Mouse (Mus musculus) neural tube, embryonic 14.5 days (tissue): ENCODE data around the gene R3hdm4. TPM values are rescaled to one million over a fixed set of nuclear protein-coding genes. Genes with fewer than 3 reads are reported as not detected.

Experiments used
- ATAC-seq: fragments of 200-750 bp; cut with Nextera tagmentation; 2 replicates; pipeline ENCODE4 v1.8.0; 2017; ENCODE audit warnings: low read depth, mild to moderate bottlenecking, moderate TSS enrichment, moderate library complexity
- H3K27ac ChIP-seq: fragments of 300-500 bp; sonication (generic); 2 replicates; pipeline ENCODE4 v1.5.1; 2014; ENCODE audit warnings: low read depth, mild to moderate bottlenecking, control low read depth, low read length, moderate library complexity, mixed read lengths
- H3K27me3 ChIP-seq: fragments of 300-500 bp; sonication (generic); 2 replicates; pipeline ENCODE4 v1.6.1; 2014; ENCODE audit warnings: low read length; ENCODE audit not compliant: control insufficient read depth, insufficient read depth
- H3K36me3 ChIP-seq: fragments of 300-500 bp; sonication (generic); 2 replicates; pipeline ENCODE4 v1.6.1; 2014; ENCODE audit warnings: low read length, mixed read lengths; ENCODE audit not compliant: control insufficient read depth, insufficient read depth
- H3K4me1 ChIP-seq: fragments of 300-500 bp; sonication (generic); 2 replicates; pipeline ENCODE4 v1.6.1; 2014; ENCODE audit warnings: low read length; ENCODE audit not compliant: control insufficient read depth, insufficient read depth
- H3K4me2 ChIP-seq: fragments of 300-500 bp; sonication (generic); 2 replicates; pipeline ENCODE4 v1.6.1; 2014; ENCODE audit warnings: mild to moderate bottlenecking, low read depth, low read length, control low read depth
- H3K4me3 ChIP-seq: fragments of 300-500 bp; sonication (generic); 2 replicates; pipeline ENCODE4 v1.5.1; 2014; ENCODE audit warnings: low read depth, low read length, control low read depth, mixed read lengths
- H3K9ac ChIP-seq: fragments of 300-500 bp; sonication (generic); replicated peaks from 2 replicates; pipeline ENCODE4 v1.6.1; 2014; ENCODE audit warnings: low read depth, mild to moderate bottlenecking, control low read depth, low read length, mixed read lengths
- H3K9me3 ChIP-seq: fragments of 300-500 bp; sonication (generic); 2 replicates; pipeline ENCODE4 v1.6.1; 2016; ENCODE audit warnings: low read length; ENCODE audit not compliant: control insufficient read depth
- WGBS: fragments of 180-500 bp; shearing (Covaris S2); extraction: QIAGEN DNeasy Blood & Tissue Kit; methylation state at CpG from one replicate; pipeline ENCODE4 v1.1.7; 2014; 5-methylcytosine and 5-hydroxymethylcytosine counted together
- polyA plus RNA-seq: library from polyadenylated mRNA; unstranded; fragments of >200 nt; fragmentation: Nextera tagmentation; extraction: Ambion mirVana; gene quantifications from 2 replicates; pipeline ENCODE4 v1.2.1, GENCODE M21; 2014

R3hdm4 gene
- polyA plus RNA-seq, 1 experiment from 2014 or later: 265 TPM

DNA sequence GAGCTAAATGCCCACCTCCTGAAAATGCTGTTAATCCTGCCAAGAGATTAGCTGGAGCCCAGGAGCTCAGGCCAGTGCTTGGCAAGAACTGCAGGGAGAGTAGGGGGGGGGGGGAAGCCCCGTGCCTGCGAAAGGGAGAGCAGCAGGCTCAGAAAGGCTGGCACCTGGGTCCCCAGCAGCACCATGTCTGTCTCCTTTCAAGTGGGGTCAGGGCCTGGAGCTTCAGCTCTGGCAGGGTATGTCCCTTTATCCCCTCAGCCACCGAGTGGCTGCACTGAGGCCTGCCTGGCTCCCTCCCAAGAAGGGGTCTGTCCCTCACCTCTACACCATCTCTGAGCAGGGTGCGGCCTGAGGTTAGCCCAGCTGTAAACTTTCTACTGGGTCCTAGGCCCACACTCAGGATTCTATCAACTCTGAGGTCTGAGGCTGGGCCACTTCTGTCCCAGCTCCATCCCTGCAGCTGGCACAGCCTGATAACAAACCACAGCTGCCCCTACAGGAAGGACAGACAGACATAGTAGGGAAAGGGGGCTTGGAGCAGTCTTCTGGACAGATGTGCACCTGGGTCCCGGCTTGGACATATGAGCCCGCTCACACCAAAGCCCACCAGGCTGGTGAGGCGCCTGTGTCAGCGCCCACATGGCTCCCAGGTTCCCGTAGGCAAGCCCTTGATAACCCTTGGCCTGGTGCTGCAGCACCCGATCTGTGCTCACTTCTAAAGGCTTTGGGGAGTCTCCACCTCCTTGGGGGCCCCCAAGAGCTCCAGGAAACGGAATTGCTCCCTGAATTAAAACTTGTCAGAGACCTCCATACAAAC is 6.7 kb downstream of the R3hdm4 start:
- H3K4me3 ChIP-seq: no peak overlapping the region
- H3K27me3 ChIP-seq: peaks cover 19% of the 10 kb centered on the region
- peaks cover 9% of the 10 kb centered on the region; the same call in 1 of the 2 replicates for H3K36me3 ChIP-seq
- H3K27ac ChIP-seq: no peak overlapping the region
- H3K9me3 ChIP-seq: no peaks in the 10 kb centered on the region
- H3K4me1 ChIP-seq: peaks cover 25% of the 10 kb centered on the region
- whole genome bisulfite sequencing: 74% methylated on average over 10 of the region's 11 CpGs
- H3K4me2 ChIP-seq: no peak overlapping the region
- no peak overlapping the region for H3K9ac ChIP-seq
- ATAC-seq: no peak

DNA sequence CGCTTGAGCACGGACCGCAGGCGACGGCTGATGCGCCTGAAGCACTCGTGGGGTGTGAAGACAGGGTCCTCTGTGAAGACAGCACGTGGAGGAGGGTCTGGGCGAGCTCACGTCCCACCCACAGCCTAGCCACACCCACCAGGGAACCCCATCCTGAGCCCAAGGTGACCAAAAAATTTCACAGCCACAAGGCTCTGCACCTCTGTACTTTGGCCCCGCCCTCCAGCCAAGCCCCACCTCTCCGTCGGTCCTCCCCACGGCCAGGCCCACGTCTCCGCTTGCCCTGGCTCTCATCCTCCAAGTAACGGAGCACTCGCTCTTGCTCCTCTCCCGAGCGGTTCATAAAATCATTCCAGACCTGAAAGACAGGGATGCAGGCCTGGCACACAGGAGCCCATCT is 8.6 kb downstream of the R3hdm4 start:
- H3K36me3 ChIP-seq: peaks cover 9% of the 10 kb centered on the region; the same call in 1 of the 2 replicates
- H3K4me1 ChIP-seq: peaks cover 26% of the 10 kb centered on the region
- H3K27ac ChIP-seq: no peak overlapping the region
- no peak overlapping the region for H3K4me3 ChIP-seq
- H3K9me3 ChIP-seq: no peaks in the 10 kb centered on the region
- H3K9ac ChIP-seq: no peak overlapping the region
- WGBS: 66% methylated on average over 20 of the region's 20 CpGs
- no peak for ATAC-seq
- peaks cover under 1% of the 10 kb centered on the region; the same call in 1 of the 2 replicates for H3K27me3 ChIP-seq
- no peak overlapping the region for H3K4me2 ChIP-seq

DNA sequence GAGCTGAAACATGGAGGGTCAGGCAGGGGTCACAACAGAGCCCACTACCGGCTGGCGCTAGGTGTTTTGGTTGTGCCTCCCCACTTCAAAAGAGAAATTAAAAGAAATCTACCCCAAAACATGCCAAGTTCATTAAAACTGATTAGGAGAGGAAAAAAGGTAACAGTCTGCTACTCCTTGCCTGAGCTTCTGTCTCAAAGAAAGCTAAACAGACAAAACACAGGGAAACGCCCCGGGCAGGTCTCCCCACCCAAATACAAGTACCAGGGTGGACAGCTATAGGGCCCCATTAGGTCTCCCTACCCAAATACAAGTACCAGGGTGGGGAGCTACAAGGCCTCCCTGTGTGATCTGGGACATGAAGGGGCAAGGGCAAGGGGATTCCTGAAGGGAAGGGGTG is 10.5 kb downstream of the R3hdm4 start, which contains the start of gene Gm26602:
Gene Gm26602 (plus strand): TSS at position 301 of the 400 bp plus-strand sequence.
- no peaks in the 10 kb centered on the region for H3K27me3 ChIP-seq
- ATAC-seq: no peak
- H3K4me2 ChIP-seq: no peak within 1 kb of the TSS
- H3K9ac ChIP-seq: no peak within 1 kb of the TSS
- H3K36me3 ChIP-seq: peaks cover 9% of the 10 kb centered on the region; the same call in 1 of the 2 replicates
- no peak within 1 kb of the TSS; the same call in 1 of the 2 replicates for H3K4me3 ChIP-seq
- no peaks in the 10 kb centered on the region for H3K9me3 ChIP-seq
- peaks cover 16% of the 10 kb centered on the region for H3K4me1 ChIP-seq
- WGBS: 89% methylated on average over 4 of the region's 4 CpGs
- peak within 1 kb of the TSS; percentile 83; the same call in 1 of the 2 replicates for H3K27ac ChIP-seq

DNA sequence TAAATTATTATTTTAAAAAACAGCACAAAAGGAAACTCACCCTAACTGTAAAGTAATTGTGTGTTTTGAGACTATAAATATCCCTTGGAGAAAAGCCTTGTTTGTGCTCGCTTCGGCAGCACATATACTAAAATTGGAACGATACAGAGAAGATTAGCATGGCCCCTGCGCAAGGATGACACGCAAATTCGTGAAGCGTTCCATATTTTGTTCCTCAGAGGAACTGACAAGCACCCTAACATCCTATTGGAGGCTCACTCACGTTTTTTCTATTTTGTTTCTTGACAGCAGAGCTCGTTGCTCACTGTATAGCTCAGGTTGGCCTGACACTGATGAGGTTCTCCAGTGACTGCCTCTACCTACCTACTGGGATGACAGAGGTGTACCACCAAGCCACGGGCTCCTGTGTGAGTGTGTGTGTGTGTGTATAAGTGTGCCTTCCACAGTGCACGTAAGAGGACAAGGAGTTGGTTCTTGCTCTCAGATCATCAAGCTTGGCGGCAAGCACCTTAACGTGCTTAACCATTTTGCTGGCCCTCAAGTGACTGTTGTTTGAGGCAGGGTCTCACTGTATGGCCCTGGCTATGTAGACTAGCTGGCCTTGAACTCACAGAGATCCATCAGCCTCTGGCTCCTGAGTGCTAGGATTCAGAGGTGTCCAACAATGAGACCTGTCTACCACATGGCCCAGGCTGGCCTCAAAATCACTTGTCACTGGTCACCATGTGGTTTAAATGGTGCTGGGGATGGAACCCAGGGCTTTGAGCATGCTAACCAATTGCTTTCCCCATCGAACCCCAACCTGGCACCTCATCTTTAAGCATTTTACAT is 11.7 kb downstream of the R3hdm4 start:
- peak; percentile 61 for ATAC-seq
- peak overlapping the region; percentile 36 for H3K4me2 ChIP-seq
- peak overlapping the region; percentile 83 for H3K27ac ChIP-seq
- H3K9me3 ChIP-seq: no peaks in the 10 kb centered on the region
- peak overlapping the region; percentile 61 for H3K4me3 ChIP-seq
- H3K36me3 ChIP-seq: peaks cover 9% of the 10 kb centered on the region; the same call in 1 of the 2 replicates
- no peaks in the 10 kb centered on the region for H3K27me3 ChIP-seq
- 21% methylated on average over 14 of the region's 14 CpGs for WGBS
- peaks cover 7% of the 10 kb centered on the region for H3K4me1 ChIP-seq
- H3K9ac ChIP-seq: peak overlapping the region; percentile 90; the same call in 1 of the 2 replicates

DNA sequence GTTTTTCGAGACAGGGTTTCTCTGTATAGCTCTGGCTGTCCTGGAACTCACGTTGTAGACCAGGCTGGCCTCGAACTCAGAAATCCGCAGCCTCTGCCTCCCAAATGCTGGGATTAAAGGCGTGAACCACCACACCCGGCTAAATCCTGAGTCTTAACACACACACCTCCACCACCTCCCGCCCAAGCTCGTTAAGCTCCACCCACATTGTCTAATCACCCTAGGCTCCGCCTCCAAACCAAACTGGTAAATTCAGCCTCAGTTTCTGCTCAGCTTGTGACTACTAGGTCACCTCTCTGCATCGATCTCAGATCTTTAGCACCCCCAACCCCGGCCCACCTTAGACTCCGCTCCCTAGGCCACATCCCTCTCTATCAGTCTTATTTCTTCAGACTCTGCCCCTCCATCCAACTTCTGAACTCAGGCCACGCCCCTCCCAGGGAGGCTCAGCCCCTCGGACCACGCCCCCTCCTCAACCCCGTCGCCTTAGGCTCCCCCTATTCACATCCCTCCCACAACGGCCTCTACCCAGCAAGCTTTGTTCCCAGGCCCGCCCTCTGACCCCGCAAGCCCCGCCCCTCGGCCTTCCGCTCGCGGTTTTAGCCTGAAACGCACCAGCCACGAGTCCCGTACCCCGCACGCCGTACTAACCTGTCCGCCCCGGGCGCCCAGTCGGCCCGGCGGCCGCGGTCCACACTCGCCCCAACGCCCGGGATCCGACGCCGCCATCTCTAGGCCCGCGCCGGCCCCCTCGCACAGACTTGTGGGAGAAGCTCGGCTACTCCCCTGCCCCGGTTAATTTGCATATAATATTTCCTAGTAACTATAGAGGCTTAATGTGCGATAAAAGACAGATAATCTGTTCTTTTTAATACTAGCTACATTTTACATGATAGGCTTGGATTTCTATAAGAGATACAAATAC is 12.6 kb downstream of the R3hdm4 start, which contains the start of gene Med16:
Gene Med16 (minus strand): TSS at position 757 of the 925 bp plus-strand sequence.
- Histone ChIP-seq H3K9ac (peak within 1 kb of the TSS; percentile 90), H3K27me3 (no peaks in the 10 kb centered on the region), H3K4me3 (peak within 1 kb of the TSS; percentile 61), H3K36me3 (peaks cover 9% of the 10 kb centered on the region; the same call in 1 of the 2 replicates), H3K9me3 (no peaks in the 10 kb centered on the region), H3K4me2 (peak within 1 kb of the TSS; percentile 48), H3K4me1 (peaks cover 4% of the 10 kb centered on the region; the same call in 1 of the 2 replicates), H3K27ac (peak within 1 kb of the TSS; percentile 99)
- ATAC-seq: peak; percentile 93
- 1% methylated on average over 52 of the region's 52 CpGs for WGBS

DNA sequence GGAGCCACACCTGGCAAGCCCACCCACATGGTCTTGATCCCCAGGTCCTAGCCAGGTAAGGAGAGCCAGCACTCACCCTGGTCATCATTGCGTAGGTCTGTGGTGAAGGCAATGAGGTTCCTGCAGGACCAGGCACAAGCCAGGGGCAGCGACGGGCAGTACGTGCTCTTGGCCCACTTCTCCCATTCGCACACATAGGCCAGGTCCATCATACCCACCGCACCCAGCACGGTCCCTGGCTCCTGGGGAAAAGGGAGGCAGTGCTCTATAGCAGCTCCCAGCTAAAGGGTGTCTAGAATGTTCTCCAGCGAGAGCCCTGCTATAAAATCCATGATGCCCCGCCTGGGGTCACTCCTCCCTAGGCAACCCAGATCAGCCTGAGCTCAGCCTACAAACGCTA is 13.6 kb downstream of the R3hdm4 start:
- WGBS: 92% methylated on average over 10 of the region's 10 CpGs
- Histone ChIP-seq H3K9ac (no peak overlapping the region), H3K9me3 (no peaks in the 10 kb centered on the region), H3K36me3 (peaks cover 9% of the 10 kb centered on the region; the same call in 1 of the 2 replicates), H3K27ac (no peak overlapping the region), H3K4me2 (no peak overlapping the region), H3K27me3 (no peaks in the 10 kb centered on the region), H3K4me3 (no peak overlapping the region), H3K4me1 (peaks cover 4% of the 10 kb centered on the region; the same call in 1 of the 2 replicates)
- no peak for ATAC-seq

DNA sequence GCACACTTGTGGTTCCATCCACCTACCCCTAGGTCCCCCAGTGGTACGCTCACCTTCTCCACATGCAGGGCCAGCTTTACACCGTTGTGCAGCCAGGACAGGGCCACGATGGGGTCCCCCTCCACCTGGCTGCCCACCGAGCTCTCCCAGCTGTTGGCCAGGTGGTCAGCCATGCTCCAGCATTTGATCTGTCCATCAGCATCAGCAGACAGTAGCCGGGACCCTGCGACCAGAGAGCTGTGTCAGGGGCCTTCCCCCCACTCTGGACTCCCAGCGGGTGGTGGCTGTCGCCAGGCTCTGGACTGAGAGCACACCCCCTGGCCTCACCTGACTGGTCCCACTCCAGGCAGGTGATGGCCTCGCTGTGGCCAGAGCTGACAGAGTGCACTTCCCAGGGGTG is 14.3 kb downstream of the R3hdm4 start:
- no peak overlapping the region for H3K4me3 ChIP-seq
- H3K36me3 ChIP-seq: peaks cover 9% of the 10 kb centered on the region; the same call in 1 of the 2 replicates
- H3K4me1 ChIP-seq: peaks cover 4% of the 10 kb centered on the region; the same call in 1 of the 2 replicates
- no peak overlapping the region for H3K27ac ChIP-seq
- WGBS: 95% methylated on average over 9 of the region's 9 CpGs
- no peaks in the 10 kb centered on the region for H3K9me3 ChIP-seq
- no peak overlapping the region for H3K9ac ChIP-seq
- H3K27me3 ChIP-seq: no peaks in the 10 kb centered on the region
- no peak for ATAC-seq
- no peak overlapping the region for H3K4me2 ChIP-seq

DNA sequence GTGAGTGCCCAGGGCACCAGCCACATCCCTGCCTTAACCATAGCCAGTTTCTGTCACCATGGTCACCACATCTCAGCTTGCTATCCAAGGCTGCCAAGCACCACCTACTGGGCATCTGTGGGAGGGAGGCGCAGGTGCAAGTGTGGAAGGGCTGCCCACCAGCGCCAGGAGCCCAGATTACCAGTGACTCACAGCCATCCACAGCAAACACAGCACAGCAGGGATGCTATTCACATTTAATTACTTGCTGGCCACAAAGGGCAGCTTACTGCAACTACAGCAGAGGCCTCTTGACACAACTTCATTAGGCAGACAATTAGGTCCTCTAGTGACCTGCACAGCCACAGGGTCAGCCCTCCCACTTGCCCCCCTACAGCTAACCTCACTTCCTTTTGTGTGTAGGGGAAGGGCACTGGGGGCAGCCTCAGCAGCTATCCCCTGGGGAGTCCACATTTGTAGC is 20.0 kb downstream of the R3hdm4 start:
- Histone ChIP-seq H3K36me3 (peaks cover 11% of the 10 kb centered on the region), H3K4me2 (no peak overlapping the region), H3K9me3 (no peaks in the 10 kb centered on the region), H3K9ac (no peak overlapping the region), H3K27me3 (no peaks in the 10 kb centered on the region), H3K4me1 (no peaks in the 10 kb centered on the region), H3K27ac (0 out of 2 replicates have a peak overlapping the region, but pooled peaks have one; percentile 34), H3K4me3 (no peak overlapping the region)
- ATAC-seq: peak; percentile 67
- whole genome bisulfite sequencing: 12% methylated on average over 2 of the region's 2 CpGs
